Mouse (Mus musculus): ENCODE data around the gene Cul3.

DNA sequence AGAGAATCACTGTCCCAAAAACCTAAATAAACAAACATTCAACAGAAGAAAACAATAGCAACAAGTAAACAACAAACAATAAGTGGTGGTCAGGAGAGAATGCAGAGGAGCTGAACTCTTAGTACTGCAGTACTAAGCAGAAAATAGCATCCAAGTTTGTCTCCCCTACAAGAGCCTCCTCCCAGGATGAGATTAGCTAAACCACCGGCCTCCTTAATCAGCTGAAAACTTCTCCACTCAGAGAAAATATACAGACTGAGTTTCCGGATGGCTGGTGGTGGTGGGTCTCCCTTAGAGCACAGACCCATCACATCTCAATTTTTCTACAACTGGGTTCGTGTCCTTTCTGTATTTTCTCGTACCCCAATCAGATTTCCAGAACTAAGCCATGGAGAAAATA is 47.0 kb downstream of the Cul3 start:
- TF ChIP-seq GATA1 (IDR thresholded peaks at IDR 0.05; ENCODE audit: low read length), result no peak
- no peak for TF ChIP-seq TAL1 (IDR thresholded peaks at IDR 0.05; ENCODE audit: low read length)
